Mouse (Mus musculus) urinary bladder, adult 18-20 months (tissue): Measurements from ENCODE around the gene Ednra.
"Not testable (repeated sequence)": the region's sequence is repeated elsewhere in the genome, so short reads cannot be mapped to it uniquely, and the experiment has no call there.

ENCODE experiments used
- DNase-seq, 2 experiments: peaks; one replicate each; pipeline ENCODE4 v3.0.0; 2022; ENCODE audit warnings: low spot score in 2 of 2, mixed read lengths in 2 of 2

Gene Ednra

DNA sequence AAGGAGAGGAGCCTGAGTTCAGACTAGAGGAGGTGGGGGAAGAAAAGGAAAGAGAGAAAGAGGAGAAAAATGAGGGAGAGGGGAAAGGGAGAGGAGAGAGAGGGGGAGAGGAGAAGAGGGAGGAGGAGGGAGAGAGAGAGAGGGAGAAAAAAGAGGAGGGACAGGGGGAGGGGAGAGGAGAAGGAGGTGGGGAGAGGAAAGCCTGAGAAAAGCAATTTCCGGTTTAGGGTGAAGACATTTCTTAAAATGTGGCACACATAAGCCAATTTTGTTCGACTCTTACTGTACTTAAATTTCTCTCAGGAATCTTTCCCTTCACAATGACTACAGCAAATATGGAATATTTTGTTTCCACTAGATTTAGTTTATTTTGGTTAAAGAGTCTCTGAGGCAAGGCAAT lies 5.3 kb downstream of the Ednra start:
- DNase-seq, result no peak

DNA sequence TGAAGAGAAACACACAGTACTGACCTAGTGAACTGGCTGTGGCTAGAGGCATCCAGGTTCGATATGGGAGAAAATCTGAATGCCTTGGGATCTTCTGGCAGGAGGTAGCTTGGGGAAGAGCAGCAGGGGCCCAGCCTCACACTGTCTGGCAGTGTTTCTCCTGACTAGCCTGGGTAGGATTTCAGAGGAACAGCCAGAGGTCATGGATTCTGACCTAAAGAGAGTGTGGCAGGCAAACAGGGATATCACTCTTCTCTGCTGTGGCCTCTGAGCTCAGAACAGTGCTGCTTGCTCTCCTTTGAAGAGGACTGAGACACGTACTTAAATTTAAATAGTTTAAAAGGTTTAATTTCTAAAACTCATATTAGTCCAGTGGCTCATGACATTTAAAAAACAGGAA lies 7.2 kb downstream of the Ednra start:
- DNase-seq, result no peak

DNA sequence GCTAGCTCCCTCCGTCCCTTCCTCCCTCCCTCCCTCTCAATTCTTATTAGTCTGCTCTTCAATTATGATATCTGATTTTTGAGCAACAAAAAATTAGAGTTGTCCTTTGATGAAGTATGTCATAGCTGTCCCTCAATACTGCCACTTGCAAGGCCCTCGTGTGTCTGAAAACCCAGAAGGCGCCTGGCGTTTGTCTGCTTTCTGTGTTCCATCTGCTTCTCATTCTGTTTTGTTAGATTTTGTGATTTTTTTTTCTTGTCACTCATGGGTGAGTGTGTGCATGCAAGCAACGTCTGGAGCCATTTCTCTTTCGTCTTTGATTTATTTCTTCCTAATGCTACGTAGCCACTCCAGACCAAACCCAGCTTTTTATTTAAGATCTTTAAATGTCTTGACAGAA lies 9.8 kb downstream of the Ednra start:
- no peak for DNase-seq

DNA sequence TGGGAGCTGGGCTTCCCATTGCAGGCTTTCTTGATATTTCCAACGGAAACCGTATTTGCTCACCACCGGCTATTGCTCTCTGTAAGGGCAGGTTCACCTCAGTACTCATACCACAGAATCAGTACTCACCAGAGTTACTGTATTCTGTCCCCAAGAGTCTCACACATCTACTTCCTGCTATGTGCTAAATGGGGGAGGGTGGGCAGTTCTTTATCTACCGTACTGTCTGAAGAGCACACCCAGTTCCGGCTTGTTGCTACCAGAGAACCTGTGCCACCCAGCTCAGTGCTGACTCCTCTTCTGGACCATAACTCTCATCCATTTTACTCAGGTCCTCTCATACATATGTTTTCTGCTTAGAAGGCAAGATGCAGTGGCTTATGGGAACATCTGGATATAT lies 10.6 kb downstream of the Ednra start:
- DNase-seq, result no peak

DNA sequence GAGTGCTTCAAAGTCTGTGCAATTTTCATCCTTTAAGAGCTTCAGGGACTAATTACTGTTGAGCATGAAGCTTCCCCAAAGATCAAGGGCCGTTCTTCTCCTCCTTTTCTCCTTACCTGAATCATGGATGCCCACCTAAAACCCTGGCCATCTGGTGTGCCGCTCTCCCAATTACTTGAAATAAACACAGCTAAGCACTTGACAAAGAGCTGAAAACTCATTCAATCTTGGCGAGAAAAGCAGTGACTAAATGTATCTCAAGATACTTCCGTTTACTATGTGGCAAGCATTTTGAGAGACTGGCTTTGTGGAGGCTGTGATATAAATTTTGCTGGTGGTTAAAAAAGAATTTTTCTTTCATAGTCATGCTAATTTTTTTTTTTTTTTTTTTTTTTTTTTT lies 19.5 kb downstream of the Ednra start:
- no peak for DNase-seq

DNA sequence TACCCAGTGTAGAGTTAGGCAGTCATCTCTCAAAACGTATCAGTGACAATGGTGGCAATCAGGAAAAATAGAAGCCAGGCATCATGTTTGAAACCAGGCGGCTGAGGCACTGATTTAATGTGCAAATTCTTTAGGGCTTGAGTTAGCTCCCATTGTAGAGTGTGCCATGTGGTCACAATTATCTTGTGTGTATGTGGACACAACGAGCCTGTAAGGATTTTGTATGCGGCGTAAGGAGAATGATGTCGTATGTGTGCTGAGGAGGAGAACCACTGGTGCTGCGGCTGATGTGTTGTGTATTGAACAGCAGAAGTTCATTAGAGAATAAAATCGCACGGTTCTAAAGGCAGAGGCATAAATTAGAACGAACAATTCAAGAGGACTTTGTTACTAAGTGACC lies 26.2 kb downstream of the Ednra start:
- no peak for DNase-seq

DNA sequence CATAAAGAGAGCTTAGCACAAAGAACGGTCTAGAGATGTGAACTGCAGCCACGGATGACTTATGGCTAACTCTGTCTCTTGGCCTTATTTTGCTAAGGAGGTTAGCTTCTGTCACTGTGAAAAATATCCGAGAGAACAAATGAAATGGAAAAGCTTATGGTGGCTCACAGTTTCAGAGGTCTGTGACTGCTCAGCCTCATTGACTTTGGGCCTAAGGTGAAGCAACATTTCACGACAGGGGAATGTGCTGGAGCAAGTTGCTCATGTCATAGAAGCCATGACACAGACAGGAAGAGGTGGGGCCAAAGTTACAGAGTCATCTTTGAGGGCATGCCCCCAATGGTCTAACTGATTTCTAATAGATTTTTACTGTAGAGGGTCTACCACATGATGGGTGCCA lies 28.1 kb downstream of the Ednra start:
- no peak for DNase-seq

DNA sequence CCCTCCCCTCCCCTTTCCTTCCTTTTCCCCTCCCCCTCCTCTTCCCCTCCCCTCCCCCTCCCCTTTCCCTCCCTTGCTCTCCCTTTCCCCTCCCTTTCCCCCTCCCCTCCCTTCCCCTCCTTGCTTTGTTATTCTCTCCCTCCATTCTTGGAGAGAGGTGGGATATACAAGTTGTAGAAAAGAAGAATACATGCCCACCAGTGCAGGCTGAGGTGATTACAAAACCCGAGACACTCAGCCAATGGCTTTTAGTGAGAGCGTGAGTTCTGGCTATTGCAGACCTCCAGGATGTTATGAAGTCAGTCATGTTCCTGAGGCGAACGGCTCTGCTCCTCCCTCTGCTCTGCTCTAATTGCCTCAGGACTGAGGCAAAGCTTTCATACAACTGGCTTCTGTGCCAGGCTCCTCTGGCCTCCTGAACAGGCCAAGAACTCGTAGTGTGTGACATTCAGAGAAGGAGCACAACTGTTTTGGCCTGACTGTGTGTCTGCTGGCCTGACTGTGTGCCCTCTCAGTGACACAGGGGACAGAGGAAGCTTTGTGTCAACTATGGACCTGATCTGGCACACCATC lies 28.7 kb downstream of the Ednra start:
- DNase-seq, result no peak

DNA sequence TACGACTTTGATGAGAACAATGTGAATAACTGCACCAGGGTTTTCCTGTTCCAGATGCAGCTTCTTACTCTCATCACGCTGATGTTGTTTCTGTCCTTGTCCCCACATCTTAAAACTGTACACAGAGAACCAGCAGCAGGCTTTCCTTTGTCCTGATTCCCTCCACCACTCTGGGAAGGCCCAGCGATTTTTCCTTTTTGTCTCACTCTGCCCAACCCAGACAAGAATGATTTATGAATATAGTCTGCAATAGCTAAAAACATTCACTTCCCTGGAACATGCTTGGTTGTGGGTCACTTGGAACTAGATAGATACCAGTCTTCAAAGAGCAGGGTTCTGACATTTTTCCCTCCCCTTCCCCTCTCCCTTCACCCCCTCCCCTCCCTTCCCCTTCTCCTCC lies 29.2 kb downstream of the Ednra start:
- no peak for DNase-seq

DNA sequence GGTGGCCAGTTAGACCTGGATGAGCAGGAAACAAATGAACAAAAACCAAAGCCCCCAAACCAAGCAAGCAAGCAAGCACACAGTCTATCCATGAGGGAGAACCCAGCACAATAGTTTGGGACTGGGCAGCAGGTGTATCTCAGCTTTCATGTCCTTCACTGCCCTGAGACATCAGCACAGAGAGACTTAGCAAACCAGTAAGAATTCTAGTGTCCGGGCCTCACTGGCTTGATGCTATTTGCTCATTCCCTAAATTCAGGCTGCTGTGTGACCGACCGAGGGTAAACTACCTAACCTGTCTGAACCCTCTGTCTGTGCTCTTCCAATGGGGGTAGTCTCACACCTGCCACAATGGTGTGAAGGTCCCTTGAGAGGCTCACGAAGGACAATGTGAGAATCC lies 29.7 kb downstream of the Ednra start:
- no peak for DNase-seq

DNA sequence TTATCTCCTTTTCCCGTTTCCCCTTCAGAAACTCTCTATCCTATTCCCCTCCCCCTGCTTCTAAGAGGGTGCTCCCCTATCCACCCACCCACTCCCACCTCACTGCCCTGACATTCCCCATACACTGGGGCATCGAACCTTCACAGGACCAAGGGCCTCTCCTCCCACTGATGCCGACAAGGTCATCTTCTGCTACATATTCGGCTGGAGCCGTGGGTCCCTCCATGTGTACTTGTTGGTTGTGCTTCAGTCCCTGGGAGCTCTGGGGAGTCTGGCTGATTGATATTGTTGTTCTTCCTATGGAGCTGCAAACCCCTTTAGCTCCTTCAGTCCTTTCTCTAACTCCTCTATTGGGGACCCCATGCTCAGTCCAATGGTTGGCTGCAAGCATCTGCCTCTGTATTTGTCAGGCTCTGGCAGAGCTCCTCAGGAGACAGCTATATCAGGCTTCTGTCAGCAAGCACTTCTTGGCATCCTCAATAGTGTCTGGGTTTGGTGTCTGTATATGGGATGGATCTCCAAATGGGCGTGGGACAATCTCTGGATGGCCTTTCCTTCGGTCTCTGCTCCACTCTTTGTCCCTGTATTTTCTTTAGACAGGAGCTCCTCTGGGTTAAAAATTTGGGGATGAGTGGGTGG lies 34.7 kb downstream of the Ednra start:
- DNase-seq, result not testable (repeated sequence)

DNA sequence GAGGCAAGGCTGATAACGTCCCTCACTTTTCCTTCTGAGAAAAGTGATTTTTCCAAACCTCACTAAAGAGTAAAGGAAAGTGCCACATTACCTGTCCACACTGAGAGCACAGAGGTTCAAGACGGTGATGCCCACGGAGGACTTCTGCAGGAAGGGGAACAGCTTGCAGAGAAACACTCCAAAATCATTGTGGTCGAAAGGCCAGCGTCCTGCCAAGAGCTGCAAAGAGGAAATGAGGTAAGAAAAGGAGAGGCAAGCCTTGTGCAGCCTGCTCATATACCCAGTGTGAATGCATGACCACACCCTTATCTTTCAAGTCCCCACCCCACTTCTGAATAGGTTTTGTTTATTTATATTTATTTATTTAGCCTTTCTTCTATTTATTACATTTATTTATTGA lies 35.3 kb downstream of the Ednra start:
- DNase-seq, result no peak

DNA sequence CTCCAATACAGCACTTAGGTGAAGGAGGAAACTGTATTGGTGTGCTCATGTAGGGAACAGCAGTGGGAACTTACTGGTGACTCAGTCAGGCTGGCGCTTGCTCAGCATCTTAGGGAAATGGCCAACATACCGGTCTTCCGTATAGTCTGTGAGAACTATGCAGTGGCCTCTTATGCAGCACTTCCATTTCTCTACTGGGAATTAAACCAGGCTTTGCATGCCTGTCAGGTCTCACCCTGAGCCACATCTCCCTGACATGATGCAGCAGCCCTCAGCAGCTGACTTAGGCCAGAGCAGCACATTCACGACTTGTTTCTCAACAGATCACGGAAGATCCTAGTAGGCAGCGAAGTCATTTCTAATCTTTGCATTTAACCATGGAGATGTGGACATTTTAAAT lies 39.9 kb downstream of the Ednra start:
- no peak for DNase-seq

DNA sequence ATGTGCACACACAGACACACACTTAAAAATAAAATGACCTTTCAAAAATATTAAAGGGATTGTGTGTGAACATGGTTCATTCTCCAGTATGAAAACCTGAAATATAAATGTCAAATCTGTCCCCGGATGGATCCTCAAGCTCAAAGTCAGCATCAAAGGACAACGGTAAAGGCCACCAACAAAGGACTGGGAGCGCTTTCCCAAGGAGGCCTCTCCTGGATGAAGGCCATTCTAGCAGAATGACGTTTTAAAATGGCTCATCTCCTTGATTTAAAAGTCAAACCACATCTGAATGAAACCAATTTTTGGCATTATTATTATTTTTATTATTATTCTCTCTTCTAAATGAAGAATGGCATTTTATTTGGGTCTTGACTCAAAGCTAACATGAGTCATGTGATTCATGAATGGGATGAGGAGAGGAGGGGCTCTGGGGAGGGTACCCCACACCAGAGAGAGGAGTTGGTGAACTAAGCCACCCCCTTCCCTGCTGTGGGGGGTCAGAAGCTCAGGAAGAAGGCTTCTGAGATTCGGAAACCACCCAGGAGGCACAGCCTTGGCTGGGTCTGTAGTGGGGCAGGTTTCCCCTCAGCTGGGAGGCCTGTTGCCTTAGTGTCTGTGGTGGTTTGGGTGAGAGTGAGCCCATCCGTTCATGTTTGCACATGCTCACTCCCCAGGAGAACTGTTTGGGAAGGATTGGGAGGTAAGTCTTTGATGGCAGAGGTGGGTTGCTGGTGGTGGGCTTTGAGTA lies 40.7 kb downstream of the Ednra start:
- no peak for DNase-seq

DNA sequence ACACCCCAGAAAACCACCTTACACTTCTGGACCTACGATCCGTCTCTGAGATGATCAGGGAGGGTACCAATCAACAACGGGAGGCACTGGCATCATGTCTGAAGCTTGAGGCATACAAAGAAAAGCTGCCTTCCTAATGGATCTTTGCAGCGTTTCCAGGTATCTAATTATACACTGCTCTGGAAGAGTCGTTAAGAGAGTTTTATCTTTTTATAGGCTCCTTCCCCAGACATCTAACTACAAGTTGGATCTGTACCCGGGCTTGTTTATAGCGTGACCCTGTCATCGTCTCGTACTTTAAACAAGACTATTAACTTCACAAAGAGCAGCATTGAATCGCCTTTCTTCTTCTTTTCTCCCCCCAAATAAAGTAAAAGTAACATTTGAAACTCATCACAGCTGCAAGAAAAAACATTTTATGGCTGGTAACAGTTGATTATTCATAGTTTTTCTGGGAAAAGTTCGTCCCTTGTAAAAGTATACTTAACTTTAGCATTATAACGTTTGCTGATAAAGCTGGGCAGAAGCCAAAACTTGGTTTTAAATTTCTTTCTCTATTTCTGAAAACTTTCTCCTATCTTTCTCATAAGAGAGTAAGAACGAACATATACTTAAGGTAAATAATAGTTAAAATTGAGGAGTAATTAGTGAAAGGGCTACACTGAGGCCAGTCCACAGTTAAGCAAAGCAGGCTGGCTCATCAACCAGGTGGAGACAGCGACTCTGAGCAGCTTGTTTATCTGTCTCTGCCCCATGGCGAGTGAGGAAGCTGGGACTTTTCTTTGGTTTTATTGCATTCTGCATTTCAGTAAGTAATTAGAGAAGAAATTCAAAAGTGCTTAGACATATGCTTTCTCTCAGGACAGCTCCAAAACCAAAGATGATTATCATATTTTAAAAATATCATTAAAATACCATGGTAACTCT lies 42.0 kb downstream of the Ednra start:
- DNase-seq, result no peak

DNA sequence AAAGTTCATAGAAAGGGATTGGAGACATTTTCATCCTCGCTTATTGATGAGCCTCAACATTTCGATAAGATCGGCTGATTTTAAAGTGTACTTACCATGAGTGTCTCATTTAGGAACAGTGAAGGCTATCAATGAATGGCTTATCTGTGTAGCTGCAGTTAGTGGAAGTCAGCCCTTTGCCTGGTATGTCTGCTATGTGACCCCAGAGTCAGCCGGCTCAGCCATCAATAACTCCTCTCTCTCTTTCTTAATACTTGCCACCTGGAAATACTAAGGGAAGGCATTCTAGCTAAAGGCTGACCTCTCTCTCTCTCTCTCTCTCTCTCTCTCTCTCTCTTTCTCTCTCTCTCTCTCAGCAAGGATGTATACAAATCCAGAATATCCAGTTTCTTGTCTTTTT lies 52.2 kb downstream of the Ednra start:
- DNase-seq, result no peak

DNA sequence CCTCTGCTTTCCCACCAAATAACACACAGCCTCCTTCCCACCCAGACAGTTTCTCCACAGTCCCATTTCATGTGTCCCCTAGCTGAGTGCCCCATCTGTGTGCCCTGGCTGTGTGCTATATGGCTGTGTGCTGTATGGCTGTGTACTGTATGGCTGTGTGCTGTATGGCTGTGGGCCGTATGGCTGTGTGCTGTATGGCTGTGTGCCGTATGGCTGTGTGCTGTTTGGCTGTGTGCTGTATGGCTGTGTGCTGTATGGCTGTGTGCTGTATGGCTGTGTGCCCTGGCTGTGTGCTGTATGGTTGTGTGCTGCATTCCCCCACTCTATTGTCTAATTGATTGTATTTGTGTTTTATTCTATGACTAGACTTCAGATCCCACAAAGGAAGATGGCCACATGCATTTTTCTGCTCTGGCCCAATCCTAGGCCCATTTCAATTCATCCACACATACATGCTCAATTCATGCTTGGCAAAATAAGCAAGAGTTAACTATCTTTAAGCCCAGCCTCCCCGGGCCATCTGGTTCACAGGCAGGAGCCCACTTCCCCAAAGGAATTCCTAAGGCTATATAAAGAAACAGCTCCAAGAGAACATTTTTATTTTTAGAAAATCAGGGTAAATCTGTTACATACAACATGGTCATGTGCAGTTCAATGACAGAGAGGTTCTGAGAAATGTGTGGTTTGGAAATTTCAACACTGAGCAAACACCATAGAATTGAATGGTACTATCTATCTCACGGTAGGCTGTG lies 53.5 kb downstream of the Ednra start:
- no peak for DNase-seq

DNA sequence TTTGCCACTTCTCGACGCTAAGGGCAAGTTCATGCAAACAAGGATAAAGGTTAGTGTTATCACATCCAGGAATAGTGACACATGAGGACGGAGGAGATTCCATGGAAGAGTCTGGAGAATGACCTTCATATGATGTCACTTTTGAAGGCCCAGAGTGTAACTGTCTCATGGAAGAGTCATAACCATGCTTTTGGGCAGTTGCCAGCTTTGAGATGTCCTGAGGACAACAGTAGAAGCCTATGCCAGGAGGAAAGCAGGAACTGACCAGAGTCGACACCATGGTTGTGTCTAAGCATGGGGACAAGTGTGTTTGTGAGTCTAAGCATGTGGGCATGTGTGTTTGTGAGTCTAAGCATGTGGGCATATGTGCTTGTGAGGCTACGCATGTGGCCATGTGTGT lies 56.3 kb downstream of the Ednra start:
- no peak for DNase-seq

DNA sequence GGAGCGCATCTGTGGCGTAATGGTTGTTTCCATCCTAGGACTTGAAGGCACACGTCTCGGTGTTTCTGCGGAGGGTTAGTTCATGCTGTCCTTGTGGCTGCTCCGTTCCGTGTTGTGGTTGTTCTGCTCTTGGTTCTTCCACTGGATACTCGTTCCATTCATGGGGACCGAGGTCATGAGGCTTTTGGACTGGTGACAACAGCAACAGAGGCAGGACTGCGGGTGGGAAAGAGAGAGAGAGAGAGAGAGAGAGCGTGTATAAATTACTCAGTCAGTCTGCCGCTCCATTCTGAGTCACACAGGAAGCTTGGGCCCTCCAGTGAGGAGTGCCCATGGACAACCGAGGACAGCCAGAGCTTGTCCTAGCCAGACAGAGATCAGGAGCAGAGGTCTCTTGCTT lies 59.4 kb downstream of the Ednra start:
- DNase-seq, result no peak

DNA sequence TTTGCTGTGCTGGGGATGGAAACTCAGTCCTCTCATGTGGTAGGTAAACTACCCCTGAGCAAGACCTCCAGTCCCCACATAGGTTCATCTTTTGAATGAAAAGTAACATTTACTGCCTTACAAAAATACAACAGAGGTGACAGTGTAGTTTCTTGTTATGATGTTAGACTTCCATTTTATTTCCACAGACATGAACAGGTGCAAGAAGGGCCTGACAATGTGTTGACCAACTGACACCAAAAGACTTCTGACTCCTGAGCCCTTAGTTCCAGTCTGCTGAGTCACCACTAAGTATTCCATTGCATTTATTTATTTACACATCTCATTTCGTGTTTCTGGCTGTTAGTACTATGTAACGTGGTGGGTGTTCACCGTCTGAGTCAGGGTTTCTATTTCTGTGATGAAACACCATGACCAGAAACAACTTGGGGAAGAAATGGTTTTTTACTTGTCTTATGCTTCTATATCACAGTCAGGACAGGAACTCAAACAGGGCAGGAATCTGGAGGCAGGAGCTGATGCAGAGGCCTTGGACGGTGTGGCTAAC lies 64.7 kb downstream of the Ednra start:
- no peak for DNase-seq

DNA sequence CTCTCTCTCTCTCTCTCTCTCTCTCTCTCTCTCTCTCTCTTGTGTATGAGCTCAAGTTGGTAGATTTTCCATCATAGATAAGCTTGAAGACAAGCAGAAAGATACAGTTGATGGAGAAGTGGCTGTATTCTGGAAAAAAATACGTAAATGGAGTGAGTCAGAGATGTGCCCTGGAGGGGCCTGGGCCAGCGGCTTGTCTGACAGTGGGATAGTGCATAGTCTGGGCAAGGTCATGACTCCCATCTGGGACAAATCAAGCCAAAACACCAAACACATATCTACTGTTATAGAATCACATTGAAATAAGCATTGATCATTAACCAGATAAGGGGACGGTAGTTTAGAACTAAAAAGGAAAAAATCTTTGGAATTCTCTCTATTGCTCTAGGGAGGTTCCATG lies 65.9 kb downstream of the Ednra start:
- DNase-seq, result no peak
